Mouse (Mus musculus) liver, adult 2 months (tissue): Measurements from ENCODE around the gene Prrc2c. TPM values are rescaled to one million over a fixed set of nuclear protein-coding genes. Genes with fewer than 3 reads are reported as not detected.
"Not testable (repeated sequence)": the region's sequence is repeated elsewhere in the genome, so short reads cannot be mapped to it uniquely, and the experiment has no call there.

ENCODE experiments used
- DNase-seq: peaks from one replicate; pipeline ENCODE4 v3.0.0-alpha.2; 2011; ENCODE audit warnings: low read depth, low spot score; ENCODE audit errors: extremely low read depth
- H3K27ac ChIP-seq: fragments of 200-500 bp; replicated peaks from 2 replicates; pipeline ENCODE4 v1.5.1; 2012; ENCODE audit warnings: low read depth, mild to moderate bottlenecking, control low read depth, inconsistent platforms, low read length; ENCODE audit not compliant: insufficient read depth
- H3K27me3 ChIP-seq: fragments of 200-500 bp; 2 replicates; pipeline ENCODE4 v1.6.1; 2012; ENCODE audit warnings: mild to moderate bottlenecking, moderate library complexity, low read length, inconsistent platforms; ENCODE audit not compliant: control insufficient read depth, insufficient read depth
- H3K36me3 ChIP-seq: fragments of 200-500 bp; 2 replicates; pipeline ENCODE4 v1.6.1; 2012; ENCODE audit warnings: low read length, inconsistent platforms; ENCODE audit not compliant: control insufficient read depth, insufficient read depth
- H3K4me1 ChIP-seq: fragments of 200-500 bp; 2 replicates; pipeline ENCODE4 v1.6.1; 2011; ENCODE audit warnings: low read length; ENCODE audit not compliant: control insufficient read depth, insufficient read depth
- H3K4me3 ChIP-seq: fragments of 200-500 bp; 2 replicates; pipeline ENCODE4 v1.5.1; 2011; ENCODE audit warnings: low read depth, mild to moderate bottlenecking, control low read depth, low read length, moderate library complexity; ENCODE audit not compliant: insufficient read depth
- H3K79me2 ChIP-seq: fragments of 200-500 bp; 2 replicates; pipeline ENCODE4 v1.6.1; 2012; ENCODE audit warnings: inconsistent platforms, mild to moderate bottlenecking, low read length, moderate library complexity; ENCODE audit not compliant: control insufficient read depth, insufficient read depth
- H3K9ac ChIP-seq: fragments of 200-500 bp; 2 replicates; pipeline ENCODE4 v1.6.1; 2012; ENCODE audit warnings: low read depth, mild to moderate bottlenecking, control low read depth, inconsistent platforms, low read length
- CTCF ChIP-seq: fragments of 200-500 bp; IDR thresholded peaks from 2 replicates; pipeline ENCODE4 v1.5.1; 2011; ENCODE audit warnings: low read depth, low read length, control low read depth
- POLR2A ChIP-seq: fragments of 200-500 bp; IDR thresholded peaks from 2 replicates; pipeline ENCODE4 v1.6.1; 2011; ENCODE audit warnings: low read length, control low read depth; ENCODE audit not compliant: insufficient read depth; ENCODE audit errors: extremely low read depth
- WGBS: fragments of 180-500 bp; shearing (Covaris S2); methylation state at CpG from one replicate; pipeline ENCODE4 v1.1.7; 2018; 5-methylcytosine and 5-hydroxymethylcytosine counted together
- polyA plus RNA-seq: library from polyadenylated mRNA; depleted of rRNA; stranded (reverse); fragments of >200 nt; gene quantifications from 2 replicates; pipeline ENCODE4 v1.2.3, GENCODE M21; 2012
- total RNA-seq: library from RNA; depleted of rRNA; stranded (reverse); fragments of >200 nt; gene quantifications from 2 replicates; pipeline ENCODE4 v1.2.3, GENCODE M21; 2014

Gene Prrc2c
- total and polyA plus RNA-seq, 2 experiments = 11.4 to 19.2 TPM

GRCm38 (mm10) chr1:162642591-162642990 is 97.8 kb downstream of the Prrc2c start:
- Histone ChIP-seq H3K4me3 (no peak overlapping the region), H3K4me1 (peaks cover 3% of the 10 kb centered on the region; the same call in 1 of the 2 replicates), H3K9ac (no peak overlapping the region), H3K27ac (no peak overlapping the region), H3K27me3 (no peaks in the 10 kb centered on the region), H3K36me3 (no peaks in the 10 kb centered on the region), H3K79me2 (no peaks in the 10 kb centered on the region)
- DNase-seq = no peak
- 80% methylated on average over 3 of the region's 3 CpGs for WGBS
- no peak for TF ChIP-seq POLR2A
- no peak for TF ChIP-seq CTCF

DNA sequence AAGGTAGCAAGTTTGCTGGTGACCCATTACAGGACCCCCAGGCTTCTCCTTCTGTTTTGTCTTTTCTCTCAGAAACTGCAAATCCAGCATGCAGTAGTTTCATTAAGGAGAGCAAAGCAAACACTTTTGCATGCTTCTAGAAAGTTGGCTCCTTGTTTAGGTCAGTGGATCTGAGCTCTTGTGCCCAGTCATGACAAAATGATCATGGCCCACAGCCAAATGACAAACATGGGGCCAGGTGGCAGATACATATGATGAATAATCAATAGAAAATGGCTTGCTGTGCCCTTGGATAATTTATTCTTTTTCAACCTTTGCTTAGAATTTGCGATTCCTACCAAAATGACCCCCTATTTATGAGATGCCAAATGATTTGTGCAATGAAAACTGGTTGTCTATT is 100.5 kb downstream of the Prrc2c start:
- 40% methylated on average over 1 of the region's 1 CpGs for WGBS
- Histone ChIP-seq H3K4me3 (no peak overlapping the region), H3K4me1 (peaks cover 3% of the 10 kb centered on the region; the same call in 1 of the 2 replicates), H3K36me3 (no peaks in the 10 kb centered on the region), H3K79me2 (no peaks in the 10 kb centered on the region), H3K27ac (no peak overlapping the region), H3K27me3 (no peaks in the 10 kb centered on the region), H3K9ac (no peak overlapping the region)
- TF ChIP-seq POLR2A (no peak), CTCF (no peak)
- DNase-seq = peak; percentile 81

GRCm38 (mm10) chr1:162639051-162639750 is 101.2 kb downstream of the Prrc2c start, which contains the start of gene Myoc:
TSS of gene Myoc (plus strand) at chr1:162639155.
- Histone ChIP-seq H3K27ac (no peak within 1 kb of the TSS), H3K36me3 (no peaks in the 10 kb centered on the region), H3K79me2 (no peaks in the 10 kb centered on the region), H3K4me1 (peaks cover 3% of the 10 kb centered on the region; the same call in 1 of the 2 replicates), H3K27me3 (no peaks in the 10 kb centered on the region), H3K4me3 (no peak within 1 kb of the TSS), H3K9ac (no peak within 1 kb of the TSS)
- WGBS = 83% methylated on average over 10 of the region's 10 CpGs
- TF ChIP-seq POLR2A (no peak), CTCF (no peak)
- DNase-seq = no peak

- 89% methylated on average over 4 of the region's 4 CpGs for WGBS
- Histone ChIP-seq H3K27me3 (no peaks in the 10 kb centered on the region), H3K79me2 (no peaks in the 10 kb centered on the region), H3K4me1 (no peaks in the 10 kb centered on the region), H3K9ac (no peak overlapping the region), H3K4me3 (no peak overlapping the region), H3K36me3 (no peaks in the 10 kb centered on the region), H3K27ac (no peak overlapping the region)
- TF ChIP-seq POLR2A (no peak), CTCF (no peak)
- no peak for DNase-seq
These were observed 101.8 kb downstream of the Prrc2c start for GRCm38 (mm10) chr1:162638535-162638934.

DNA sequence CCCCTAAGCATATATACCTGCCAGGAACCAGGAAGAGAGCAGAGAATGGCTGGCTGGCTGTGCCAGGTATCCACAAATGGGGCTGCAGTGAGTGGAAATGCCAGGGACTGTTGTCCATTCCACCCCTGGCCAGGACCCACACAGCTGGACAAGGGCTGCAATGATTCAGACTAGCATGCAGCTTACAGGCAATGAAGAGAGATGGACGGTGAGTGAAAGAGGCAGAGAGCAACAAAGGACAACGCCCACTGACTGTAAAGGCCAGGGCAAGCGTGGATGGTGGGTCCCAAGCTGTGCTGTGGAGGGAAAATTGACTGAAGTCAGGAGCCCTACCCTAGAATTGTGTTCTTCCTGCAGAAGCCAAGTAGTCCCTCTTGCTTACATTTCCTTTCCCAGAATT is 103.8 kb downstream of the Prrc2c start:
- H3K27ac ChIP-seq = no peak overlapping the region
- no peaks in the 10 kb centered on the region for H3K4me1 ChIP-seq
- no peak overlapping the region for H3K9ac ChIP-seq
- H3K4me3 ChIP-seq = no peak overlapping the region
- no peaks in the 10 kb centered on the region for H3K79me2 ChIP-seq
- TF ChIP-seq POLR2A (no peak), CTCF (no peak)
- no peaks in the 10 kb centered on the region; the same call in 1 of the 2 replicates for H3K27me3 ChIP-seq
- whole genome bisulfite sequencing = 82% methylated on average over 3 of the region's 3 CpGs
- DNase-seq = no peak
- H3K36me3 ChIP-seq = no peaks in the 10 kb centered on the region

DNA sequence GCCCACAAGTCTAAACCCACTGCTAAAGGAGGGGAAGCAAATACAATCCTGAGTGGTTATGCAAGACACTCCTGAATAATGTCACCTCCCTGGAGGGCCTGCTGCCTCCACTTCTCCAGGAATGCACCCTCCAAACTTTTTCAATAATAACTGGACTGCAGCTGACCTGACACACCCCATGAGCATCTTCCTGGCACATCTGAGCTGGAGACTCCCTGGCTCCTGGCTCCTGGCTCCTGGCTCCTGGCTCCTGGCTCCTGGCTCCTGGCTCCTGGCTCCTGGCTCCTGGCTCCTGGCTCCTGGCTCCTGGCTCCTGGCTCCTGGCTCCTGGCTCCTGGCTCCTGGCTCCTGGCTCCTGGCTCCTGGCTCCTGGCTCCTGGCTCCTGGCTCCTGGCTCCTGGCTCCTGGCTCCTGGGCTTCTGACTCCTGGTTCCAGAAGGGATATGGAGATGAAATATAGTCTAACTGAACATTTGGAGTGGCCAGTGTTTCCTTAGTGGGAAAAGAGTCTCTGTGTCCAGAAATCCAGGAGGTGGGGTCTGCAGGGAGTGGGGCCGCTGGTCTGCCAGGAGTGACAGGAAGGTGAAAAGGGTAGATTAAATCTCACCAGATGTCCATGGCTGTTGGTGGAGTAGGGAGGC is 104.9 kb downstream of the Prrc2c start:
- not testable (repeated sequence) for H3K4me3 ChIP-seq, H3K4me1 ChIP-seq, H3K9ac ChIP-seq, H3K27me3 ChIP-seq, H3K27ac ChIP-seq, H3K79me2 ChIP-seq, H3K36me3 ChIP-seq
- DNase-seq = peak; percentile 57
- 52% methylated on average over 1 of the region's 1 CpGs for WGBS

GRCm38 (mm10) chr1:162628326-162628725 is 112.0 kb downstream of the Prrc2c start:
- H3K9ac ChIP-seq, H3K79me2 ChIP-seq, H3K27me3 ChIP-seq, H3K36me3 ChIP-seq, H3K4me3 ChIP-seq, H3K4me1 ChIP-seq, H3K27ac ChIP-seq, DNase-seq: not testable (repeated sequence)
- 93% methylated on average over 15 of the region's 15 CpGs for WGBS

DNA sequence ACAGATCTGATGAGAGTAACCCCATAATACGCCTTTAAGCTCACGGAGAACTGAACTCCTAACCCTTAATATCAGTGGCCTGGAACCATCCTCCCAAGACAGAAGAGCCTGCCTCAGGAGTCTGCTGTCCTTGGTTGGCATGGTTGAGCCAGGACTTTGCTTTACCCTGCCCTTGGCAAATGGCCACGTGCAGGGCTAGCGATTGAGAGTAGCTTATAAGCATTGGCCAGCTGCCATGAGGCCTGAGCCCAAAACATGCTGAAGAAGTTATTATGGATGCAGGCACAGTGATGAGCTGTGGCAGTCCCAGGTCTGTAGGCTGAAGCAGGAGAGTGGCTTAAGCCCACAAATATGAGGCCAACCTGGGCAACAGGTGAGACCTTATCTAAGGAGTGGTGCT is 112.5 kb downstream of the Prrc2c start:
- not testable (repeated sequence) for DNase-seq, H3K36me3 ChIP-seq, H3K4me1 ChIP-seq, H3K9ac ChIP-seq, H3K79me2 ChIP-seq, H3K27me3 ChIP-seq, H3K4me3 ChIP-seq, H3K27ac ChIP-seq
- 54% methylated on average over 4 of the region's 4 CpGs for WGBS
